In genomic region chr19:44554490-44554860, GRCm38 (mm10) we compare ENCODE assay signal across 8 mouse cellular contexts. TPM values are rescaled to one million over a fixed set of nuclear protein-coding genes. Genes with fewer than 3 reads are reported as not detected.
DNase-seq lines count a peak whose midpoint lies in the region; ATAC-seq and TF ChIP-seq lines count a peak whose summit lies in the region.

No protein-coding gene starts in this region.

- ATAC-seq in kidney, embryonic 16.5 days (ENCODE audit: low FRiP score, low TSS enrichment), result peak; percentile 5; the same call in 1 of the 2 replicates
- ATAC-seq in hindbrain, embryonic 12.5 days (ENCODE audit: low FRiP score), result peak; percentile 36; the same call in 1 of the 2 replicates
- ATAC-seq in midbrain, embryonic 11.5 days (ENCODE audit: low FRiP score), result 0 out of 2 replicates have a peak, but pooled peaks have one; percentile 17

- H3K9me3 ChIP-seq in kidney, embryonic 16.5 days (ENCODE audit: low read length), result no peaks in the 10 kb centered on the region
- H3K9me3 ChIP-seq in hindbrain, embryonic 12.5 days (replicated peaks), result no peaks in the 10 kb centered on the region
- no peaks in the 10 kb centered on the region for H3K9me3 ChIP-seq in midbrain, embryonic 11.5 days (ENCODE audit: control insufficient read depth, low read length)

- no peak for TF ChIP-seq CTCF in bone marrow macrophage, adult 2 months (IDR thresholded peaks at IDR 0.05; ENCODE audit: low read depth, low read length)

- no peak overlapping the region for H3K27ac ChIP-seq in kidney, embryonic 16.5 days (ENCODE audit: low read length)
- peak overlapping the region; percentile 69 for H3K27ac ChIP-seq in bone marrow macrophage, adult 2 months (ENCODE audit: insufficient read depth, low read depth, low read length)
- H3K27ac ChIP-seq in hindbrain, embryonic 12.5 days, result peak overlapping the region; percentile 66; the same call in 1 of the 2 replicates
- no peak overlapping the region for H3K27ac ChIP-seq in midbrain, embryonic 11.5 days (ENCODE audit: low read depth, low read length)

- H3K27me3 ChIP-seq in kidney, embryonic 16.5 days (ENCODE audit: insufficient read depth, low read length), result no peaks in the 10 kb centered on the region; the same call in 1 of the 2 replicates
- H3K27me3 ChIP-seq in hindbrain, embryonic 12.5 days, result peaks cover 7% of the 10 kb centered on the region
- no peaks in the 10 kb centered on the region for H3K27me3 ChIP-seq in midbrain, embryonic 11.5 days (ENCODE audit: control insufficient read depth, insufficient read depth, low read length)

- H3K36me3 ChIP-seq in kidney, embryonic 16.5 days (ENCODE audit: insufficient read depth, low read length), result peaks cover 36% of the 10 kb centered on the region
- peaks cover 36% of the 10 kb centered on the region for H3K36me3 ChIP-seq in hindbrain, embryonic 12.5 days
- peaks cover 13% of the 10 kb centered on the region; the same call in 1 of the 2 replicates for H3K36me3 ChIP-seq in midbrain, embryonic 11.5 days (ENCODE audit: control insufficient read depth, insufficient read depth, low read length)

- 4% methylated on average over 8 of the region's 8 CpGs for WGBS in kidney, embryonic 16.5 days
- 7% methylated on average over 8 of the region's 8 CpGs for WGBS in hindbrain, embryonic 12.5 days
- WGBS in midbrain, embryonic 11.5 days, result 6% methylated on average over 8 of the region's 8 CpGs

- H3K4me2 ChIP-seq in kidney, embryonic 16.5 days (replicated peaks; ENCODE audit: low read depth, low read length), result peak overlapping the region; percentile 95
- peak overlapping the region; percentile 69 for H3K4me2 ChIP-seq in hindbrain, embryonic 12.5 days (replicated peaks)
- peak overlapping the region; percentile 91 for H3K4me2 ChIP-seq in midbrain, embryonic 11.5 days

- peak overlapping the region; percentile 79 for H3K4me3 ChIP-seq in kidney, embryonic 16.5 days (ENCODE audit: low read length)
- H3K4me3 ChIP-seq in bone marrow macrophage, adult 2 months (ENCODE audit: insufficient read depth, low read length), result peak overlapping the region; percentile 96
- H3K4me3 ChIP-seq in hindbrain, embryonic 12.5 days, result peak overlapping the region; percentile 78
- peak overlapping the region; percentile 93 for H3K4me3 ChIP-seq in midbrain, embryonic 11.5 days (ENCODE audit: low read depth, low read length)

- no peak for TF ChIP-seq POLR2A in bone marrow macrophage, adult 2 months (IDR thresholded peaks at IDR 0.05; ENCODE audit: borderline replicate concordance, low read depth, low read length)

- no peak for DNase-seq in kidney, postnatal 4 days
- DNase-seq in midbrain, embryonic 11.5 days (ENCODE audit: low spot score, missing footprints), result no peak
- no peak for DNase-seq in gastrocnemius, adult 18-20 months (ENCODE audit: low spot score)
- DNase-seq in cerebellum, adult 18-20 months, result no peak
- DNase-seq in layer of hippocampus, postnatal 10 days (ENCODE audit: low spot score in 2 of 2), result no peak

- peak overlapping the region; percentile 97 for H3K9ac ChIP-seq in kidney, embryonic 16.5 days (replicated peaks; ENCODE audit: low read length)
- peak overlapping the region; percentile 91 for H3K9ac ChIP-seq in hindbrain, embryonic 12.5 days
- peak overlapping the region; percentile 90 for H3K9ac ChIP-seq in midbrain, embryonic 11.5 days (ENCODE audit: low read length)

- peaks cover 17% of the 10 kb centered on the region for H3K4me1 ChIP-seq in kidney, embryonic 16.5 days (ENCODE audit: insufficient read depth, low read length)
- H3K4me1 ChIP-seq in bone marrow macrophage, adult 2 months (ENCODE audit: control insufficient read depth, insufficient read depth, low read length), result peaks cover 5% of the 10 kb centered on the region
- H3K4me1 ChIP-seq in hindbrain, embryonic 12.5 days, result peaks cover 14% of the 10 kb centered on the region
- H3K4me1 ChIP-seq in midbrain, embryonic 11.5 days (ENCODE audit: control insufficient read depth, insufficient read depth, low read length), result peaks cover 7% of the 10 kb centered on the region

RNA-seq across cellular contexts. Expression of gene Ndufb8, which starts 0.8 kb away (rescaled TPM):
- polyA plus RNA-seq in kidney, embryonic 16.5 days (2015; fragmentation: Nextera tagmentation; extraction: Ambion mirVana), result 632 and 676 TPM in 2 replicates
- 148 and 173 TPM in 2 replicates for polyA plus RNA-seq in bone marrow macrophage, adult 2 months (2012; ENCODE audit: insufficient read depth, insufficient read length, missing spikeins)
- polyA plus RNA-seq in hindbrain, embryonic 12.5 days (2016; fragmentation: Nextera tagmentation; extraction: Ambion mirVana), result 400 and 440 TPM in 2 replicates
- polyA plus RNA-seq in midbrain, embryonic 11.5 days (2014; fragmentation: Nextera tagmentation; extraction: Ambion mirVana), result 443 and 490 TPM in 2 replicates
- 100 to 1,000 TPM; 929 to 979 TPM for total RNA-seq in gastrocnemius, adult 18-20 months (2021)
- 100 to 1,000 TPM; 371 to 384 TPM for total RNA-seq in layer of hippocampus, postnatal 10 days (2021)

RNA-seq across cellular contexts. Expression of gene Gm20538, which starts 1.8 kb away (rescaled TPM):
- 1.2 TPM in 1 of 2 replicates, not detected in the other for polyA plus RNA-seq in kidney, embryonic 16.5 days (2015; fragmentation: Nextera tagmentation; extraction: Ambion mirVana)
- not detected in 2 replicates for polyA plus RNA-seq in bone marrow macrophage, adult 2 months (2012; ENCODE audit: insufficient read depth, insufficient read length, missing spikeins)
- polyA plus RNA-seq in hindbrain, embryonic 12.5 days (2016; fragmentation: Nextera tagmentation; extraction: Ambion mirVana), result not detected in 2 replicates
- not detected in 2 replicates for polyA plus RNA-seq in midbrain, embryonic 11.5 days (2014; fragmentation: Nextera tagmentation; extraction: Ambion mirVana)
- not detected for total RNA-seq in gastrocnemius, adult 18-20 months (2021)
- not detected for total RNA-seq in layer of hippocampus, postnatal 10 days (2021)

RNA-seq across cellular contexts. Expression of gene Hif1an, which starts 8.2 kb away (rescaled TPM):
- 32.8 and 34.2 TPM in 2 replicates for polyA plus RNA-seq in kidney, embryonic 16.5 days (2015; fragmentation: Nextera tagmentation; extraction: Ambion mirVana)
- polyA plus RNA-seq in bone marrow macrophage, adult 2 months (2012; ENCODE audit: insufficient read depth, insufficient read length, missing spikeins), result 12.8 and 13.5 TPM in 2 replicates
- polyA plus RNA-seq in hindbrain, embryonic 12.5 days (2016; fragmentation: Nextera tagmentation; extraction: Ambion mirVana), result 42.0 TPM in 2 replicates
- polyA plus RNA-seq in midbrain, embryonic 11.5 days (2014; fragmentation: Nextera tagmentation; extraction: Ambion mirVana), result 24.2 and 24.7 TPM in 2 replicates
- total RNA-seq in gastrocnemius, adult 18-20 months (2021), result 100 to 1,000 TPM; 120 to 121 TPM
- 10 to 100 TPM; 30.2 to 33.1 TPM for total RNA-seq in layer of hippocampus, postnatal 10 days (2021)

RNA-seq across cellular contexts. Expression of gene Sec31b, which starts 8.8 kb away (rescaled TPM):
- 1.3 and 1.9 TPM in 2 replicates for polyA plus RNA-seq in kidney, embryonic 16.5 days (2015; fragmentation: Nextera tagmentation; extraction: Ambion mirVana)
- 1.4 and 2.0 TPM in 2 replicates for polyA plus RNA-seq in bone marrow macrophage, adult 2 months (2012; ENCODE audit: insufficient read depth, insufficient read length, missing spikeins)
- 0.70 and 0.71 TPM in 2 replicates for polyA plus RNA-seq in hindbrain, embryonic 12.5 days (2016; fragmentation: Nextera tagmentation; extraction: Ambion mirVana)
- polyA plus RNA-seq in midbrain, embryonic 11.5 days (2014; fragmentation: Nextera tagmentation; extraction: Ambion mirVana), result 0.18 and 0.25 TPM in 2 replicates
- total RNA-seq in gastrocnemius, adult 18-20 months (2021), result 10 to 100 TPM; 18.3 to 21.7 TPM
- total RNA-seq in layer of hippocampus, postnatal 10 days (2021), result under 1 TPM; 0.11 to 0.34 TPM

Comparison
In these comparisons a context has a peak if more than half of its experiments do, and no peak if none do; other contexts are left out.
1. H3K27ac ChIP-seq: peak in bone marrow macrophage, adult 2 months (single experiment) and hindbrain, embryonic 12.5 days (single experiment); none in kidney, embryonic 16.5 days (single experiment) and midbrain, embryonic 11.5 days (single experiment).
2. Peak in every context shown above with its lines, with median percentiles within 50 percentile points of each other: ATAC-seq, H3K4me2 ChIP-seq, H3K4me3 ChIP-seq and H3K9ac ChIP-seq.